Mouse (Mus musculus): ENCODE results near the gene Stt3b. TPM values are rescaled to one million over a fixed set of nuclear protein-coding genes. Genes with fewer than 3 reads are reported as not detected.

The Stt3b gene
- polyA plus RNA-seq, 1 experiment from 2014 or later = 128 TPM

GRCm38 (mm10) chr9:115249145-115249544, 61.1 kb downstream of the Stt3b start:
- Histone ChIP-seq H3K36me3 (peaks cover 71% of the 10 kb centered on the region), H3K9ac (no peak overlapping the region), H3K9me3 (no peaks in the 10 kb centered on the region), H3K27me3 (replicated peaks) (no peaks in the 10 kb centered on the region), H3K4me2 (replicated peaks) (no peak overlapping the region), H3K4me1 (no peaks in the 10 kb centered on the region), H3K4me3 (no peak overlapping the region), H3K27ac (no peak overlapping the region)
- WGBS = 89% methylated on average over 5 of the region's 5 CpGs
- ATAC-seq (ENCODE audit: low FRiP score, low read depth) = no peak

GRCm38 (mm10) chr9:115245092-115245491, 65.1 kb downstream of the Stt3b start:
- Histone ChIP-seq H3K27me3 (replicated peaks) (no peaks in the 10 kb centered on the region), H3K4me3 (no peak overlapping the region), H3K9ac (no peak overlapping the region), H3K36me3 (peaks cover 86% of the 10 kb centered on the region), H3K4me1 (no peaks in the 10 kb centered on the region), H3K9me3 (no peaks in the 10 kb centered on the region), H3K4me2 (replicated peaks) (no peak overlapping the region), H3K27ac (no peak overlapping the region)
- ATAC-seq (ENCODE audit: low FRiP score, low read depth) = no peak
- 94% methylated on average over 6 of the region's 6 CpGs for WGBS

- Histone ChIP-seq H3K36me3 (peaks cover 74% of the 10 kb centered on the region), H3K4me3 (no peak overlapping the region), H3K27me3 (replicated peaks) (no peaks in the 10 kb centered on the region), H3K9me3 (no peaks in the 10 kb centered on the region), H3K9ac (no peak overlapping the region), H3K4me2 (replicated peaks) (no peak overlapping the region), H3K27ac (no peak overlapping the region), H3K4me1 (no peaks in the 10 kb centered on the region)
- WGBS = 90% methylated on average over 6 of the region's 6 CpGs
- ATAC-seq (ENCODE audit: low FRiP score, low read depth) = no peak
These were observed 66.6 kb downstream of the Stt3b start for GRCm38 (mm10) chr9:115243630-115244029.

- no peak for ATAC-seq (ENCODE audit: low FRiP score, low read depth)
- H3K27ac ChIP-seq = no peak overlapping the region
- no peak overlapping the region for H3K4me2 ChIP-seq (replicated peaks)
- H3K36me3 ChIP-seq = peaks cover 47% of the 10 kb centered on the region
- H3K9ac ChIP-seq = no peak overlapping the region
- H3K27me3 ChIP-seq (replicated peaks) = no peaks in the 10 kb centered on the region
- H3K4me3 ChIP-seq = no peak overlapping the region
- H3K9me3 ChIP-seq = no peaks in the 10 kb centered on the region
- H3K4me1 ChIP-seq = no peaks in the 10 kb centered on the region
- 92% methylated on average over 5 of the region's 5 CpGs for WGBS
These were observed 70.4 kb downstream of the Stt3b start for GRCm38 (mm10) chr9:115239861-115240260.

GRCm38 (mm10) chr9:115237943-115238342, 72.3 kb downstream of the Stt3b start:
- Histone ChIP-seq H3K36me3 (peaks cover 28% of the 10 kb centered on the region), H3K4me2 (replicated peaks) (no peak overlapping the region), H3K27ac (no peak overlapping the region), H3K4me1 (no peaks in the 10 kb centered on the region), H3K4me3 (no peak overlapping the region), H3K9ac (no peak overlapping the region), H3K9me3 (no peaks in the 10 kb centered on the region), H3K27me3 (replicated peaks) (no peaks in the 10 kb centered on the region)
- ATAC-seq (ENCODE audit: low FRiP score, low read depth) = no peak

- Histone ChIP-seq H3K27me3 (replicated peaks) (no peaks in the 10 kb centered on the region), H3K4me1 (no peaks in the 10 kb centered on the region), H3K4me2 (replicated peaks) (no peak overlapping the region), H3K4me3 (no peak overlapping the region), H3K9me3 (no peaks in the 10 kb centered on the region), H3K9ac (no peak overlapping the region), H3K36me3 (peaks cover 15% of the 10 kb centered on the region), H3K27ac (no peak overlapping the region)
- WGBS = 91% methylated on average over 8 of the region's 8 CpGs
- no peak for ATAC-seq (ENCODE audit: low FRiP score, low read depth)
These were observed 73.8 kb downstream of the Stt3b start for GRCm38 (mm10) chr9:115236352-115236841.

GRCm38 (mm10) chr9:115234561-115234960, 75.7 kb downstream of the Stt3b start:
- WGBS = 92% methylated on average over 2 of the region's 2 CpGs
- ATAC-seq (ENCODE audit: low FRiP score, low read depth) = no peak

GRCm38 (mm10) chr9:115233721-115234120, 76.5 kb downstream of the Stt3b start:
- WGBS = 97% methylated on average over 5 of the region's 5 CpGs
- Histone ChIP-seq H3K4me3 (no peak overlapping the region), H3K36me3 (0 out of 2 replicates have a peak, but pooled peaks cover 2% of the 10 kb centered on the region), H3K27me3 (replicated peaks) (no peaks in the 10 kb centered on the region), H3K4me2 (replicated peaks) (no peak overlapping the region), H3K27ac (no peak overlapping the region), H3K4me1 (no peaks in the 10 kb centered on the region), H3K9ac (no peak overlapping the region), H3K9me3 (no peaks in the 10 kb centered on the region)
- no peak for ATAC-seq (ENCODE audit: low FRiP score, low read depth)

More at GRCm38 (mm10) chr9:115234561-115234960, 75.7 kb downstream of the Stt3b start:
- Histone ChIP-seq H3K9me3 (no peaks in the 10 kb centered on the region), H3K4me1 (no peaks in the 10 kb centered on the region), H3K27me3 (replicated peaks) (no peaks in the 10 kb centered on the region), H3K4me2 (replicated peaks) (no peak overlapping the region), H3K36me3 (0 out of 2 replicates have a peak, but pooled peaks cover 2% of the 10 kb centered on the region), H3K9ac (no peak overlapping the region), H3K27ac (no peak overlapping the region), H3K4me3 (no peak overlapping the region)

- no peak overlapping the region for H3K27ac ChIP-seq
- H3K4me1 ChIP-seq = no peaks in the 10 kb centered on the region
- H3K9ac ChIP-seq = no peak overlapping the region
- no peak overlapping the region for H3K4me3 ChIP-seq
- 0 out of 2 replicates have a peak, but pooled peaks cover 2% of the 10 kb centered on the region for H3K36me3 ChIP-seq
- H3K4me2 ChIP-seq (replicated peaks) = no peak overlapping the region
- WGBS = 92% methylated on average over 3 of the region's 3 CpGs
- no peaks in the 10 kb centered on the region for H3K9me3 ChIP-seq
- no peak for ATAC-seq (ENCODE audit: low FRiP score, low read depth)
- H3K27me3 ChIP-seq (replicated peaks) = no peaks in the 10 kb centered on the region
These were observed 78.7 kb downstream of the Stt3b start for GRCm38 (mm10) chr9:115231476-115231875.

GRCm38 (mm10) chr9:115230141-115230540, 80.1 kb downstream of the Stt3b start:
- Histone ChIP-seq H3K36me3 (0 out of 2 replicates have a peak, but pooled peaks cover 2% of the 10 kb centered on the region), H3K4me2 (replicated peaks) (no peak overlapping the region), H3K4me3 (no peak overlapping the region), H3K4me1 (peaks cover 1% of the 10 kb centered on the region; the same call in 1 of the 2 replicates), H3K9ac (no peak overlapping the region), H3K27ac (no peak overlapping the region), H3K9me3 (no peaks in the 10 kb centered on the region), H3K27me3 (replicated peaks) (no peaks in the 10 kb centered on the region)
- ATAC-seq (ENCODE audit: low FRiP score, low read depth) = no peak
- WGBS = 20% methylated on average over 3 of the region's 3 CpGs

GRCm38 (mm10) chr9:115229676-115230075, 80.5 kb downstream of the Stt3b start:
- no peak overlapping the region for H3K4me2 ChIP-seq (replicated peaks)
- peaks cover 6% of the 10 kb centered on the region for H3K4me1 ChIP-seq
- no peak for ATAC-seq (ENCODE audit: low FRiP score, low read depth)
- H3K27me3 ChIP-seq (replicated peaks) = no peaks in the 10 kb centered on the region
- H3K4me3 ChIP-seq = no peak overlapping the region
- H3K9me3 ChIP-seq = no peaks in the 10 kb centered on the region
- 74% methylated on average over 10 of the region's 10 CpGs for WGBS
- H3K27ac ChIP-seq = no peak overlapping the region
- no peak overlapping the region for H3K9ac ChIP-seq
- 0 out of 2 replicates have a peak, but pooled peaks cover 2% of the 10 kb centered on the region for H3K36me3 ChIP-seq

- Histone ChIP-seq H3K36me3 (0 out of 2 replicates have a peak, but pooled peaks cover 2% of the 10 kb centered on the region), H3K4me3 (no peak overlapping the region), H3K4me1 (peaks cover 8% of the 10 kb centered on the region), H3K27me3 (replicated peaks) (no peaks in the 10 kb centered on the region), H3K4me2 (replicated peaks) (no peak overlapping the region), H3K9me3 (no peaks in the 10 kb centered on the region), H3K27ac (no peak overlapping the region), H3K9ac (no peak overlapping the region)
- ATAC-seq (ENCODE audit: low FRiP score, low read depth) = no peak
- WGBS = 79% methylated on average over 4 of the region's 4 CpGs
These were observed 81.1 kb downstream of the Stt3b start for GRCm38 (mm10) chr9:115229145-115229544.

- no peak overlapping the region for H3K4me3 ChIP-seq
- 30% methylated on average over 7 of the region's 7 CpGs for WGBS
- H3K27me3 ChIP-seq (replicated peaks) = no peaks in the 10 kb centered on the region
- no peaks in the 10 kb centered on the region for H3K36me3 ChIP-seq
- H3K9me3 ChIP-seq = no peaks in the 10 kb centered on the region
- no peak overlapping the region for H3K9ac ChIP-seq
- H3K4me1 ChIP-seq = peaks cover 8% of the 10 kb centered on the region
- H3K4me2 ChIP-seq (replicated peaks) = no peak overlapping the region
- no peak overlapping the region for H3K27ac ChIP-seq
- peak; percentile 75 for ATAC-seq (ENCODE audit: low FRiP score, low read depth)
These were observed 85.4 kb downstream of the Stt3b start for GRCm38 (mm10) chr9:115224744-115225354.
